Mouse (Mus musculus): ENCODE results near the gene Cdcp1. TPM values are rescaled to one million over a fixed set of nuclear protein-coding genes. Genes with fewer than 3 reads are reported as not detected.

The Cdcp1 gene
- total RNA-seq, 2 experiments from 2014 or later: 0.08 TPM; not detected in 1

GRCm38 (mm10) chr9:123158125-123158836, 57.6 kb downstream of the Cdcp1 start:
- Histone ChIP-seq H3K4me3 (no peak overlapping the region), H3K27ac (no peak overlapping the region)
- peak in 1 of 2 experiments; percentile 30 for DNase-seq (ENCODE audit: low spot score in 2 of 2)
- peak; percentile 72 for TF ChIP-seq CTCF (conservative IDR thresholded peaks at IDR 0.05)

GRCm38 (mm10) chr9:123157699-123158098, 58.1 kb downstream of the Cdcp1 start:
- TF ChIP-seq CTCF (conservative IDR thresholded peaks at IDR 0.05): no peak
- Histone ChIP-seq H3K4me3 (no peak overlapping the region), H3K27ac (0 out of 2 replicates have a peak overlapping the region, but pooled peaks have one; percentile 18)
- peak in 1 of 2 experiments; percentile 16 for DNase-seq (ENCODE audit: low spot score in 2 of 2)

GRCm38 (mm10) chr9:123156910-123157361, 58.9 kb downstream of the Cdcp1 start:
- H3K4me3 ChIP-seq: peak overlapping the region; percentile 41
- peak; percentile 19 to 38 for DNase-seq (ENCODE audit: low spot score in 2 of 2)
- no peak for TF ChIP-seq CTCF (conservative IDR thresholded peaks at IDR 0.05)
- H3K27ac ChIP-seq: peak overlapping the region; percentile 69

- H3K4me3 ChIP-seq: no peak overlapping the region
- no peak overlapping the region for H3K27ac ChIP-seq
- no peak for DNase-seq (ENCODE audit: low spot score in 2 of 2)
- TF ChIP-seq CTCF (conservative IDR thresholded peaks at IDR 0.05): no peak
These were observed 62.7 kb downstream of the Cdcp1 start for GRCm38 (mm10) chr9:123153121-123153520.

- no peak for TF ChIP-seq CTCF (conservative IDR thresholded peaks at IDR 0.05)
- DNase-seq (ENCODE audit: low spot score in 2 of 2): no peak
- no peak overlapping the region for H3K4me3 ChIP-seq
- no peak overlapping the region for H3K27ac ChIP-seq
These were observed 63.8 kb downstream of the Cdcp1 start for GRCm38 (mm10) chr9:123152026-123152425.

- H3K4me3 ChIP-seq: no peak overlapping the region
- H3K27ac ChIP-seq: no peak overlapping the region
- no peak for DNase-seq (ENCODE audit: low spot score in 2 of 2)
- TF ChIP-seq CTCF (conservative IDR thresholded peaks at IDR 0.05): no peak
These were observed 64.3 kb downstream of the Cdcp1 start for GRCm38 (mm10) chr9:123151561-123151960.

- DNase-seq (ENCODE audit: low spot score in 2 of 2): peak in 1 of 2 experiments; percentile 24
- Histone ChIP-seq H3K4me3 (no peak within 1 kb of the TSS), H3K27ac (peak within 1 kb of the TSS; percentile 10; the same call in 1 of the 2 replicates)
- TF ChIP-seq CTCF (conservative IDR thresholded peaks at IDR 0.05): no peak
These were observed 65.4 kb downstream of the Cdcp1 start, which contains the start of gene Clec3b for GRCm38 (mm10) chr9:123150241-123151020. TSS of gene Clec3b (plus strand) at chr9:123150946.

GRCm38 (mm10) chr9:123148430-123148829, 67.4 kb downstream of the Cdcp1 start:
- H3K4me3 ChIP-seq: no peak overlapping the region
- TF ChIP-seq CTCF (conservative IDR thresholded peaks at IDR 0.05): no peak
- no peak overlapping the region for H3K27ac ChIP-seq
- no peak for DNase-seq (ENCODE audit: low spot score in 2 of 2)

GRCm38 (mm10) chr9:123139887-123140614, 75.8 kb downstream of the Cdcp1 start:
- TF ChIP-seq CTCF (conservative IDR thresholded peaks at IDR 0.05): no peak
- Histone ChIP-seq H3K27ac (peak overlapping the region; percentile 39; the same call in 1 of the 2 replicates), H3K4me3 (no peak overlapping the region)
- no peak for DNase-seq (ENCODE audit: low spot score in 2 of 2)

- TF ChIP-seq CTCF (conservative IDR thresholded peaks at IDR 0.05): no peak
- DNase-seq (ENCODE audit: low spot score in 2 of 2): no peak
- Histone ChIP-seq H3K4me3 (no peak overlapping the region), H3K27ac (peak overlapping the region; percentile 39; the same call in 1 of the 2 replicates)
These were observed 76.9 kb downstream of the Cdcp1 start for GRCm38 (mm10) chr9:123138891-123139474.

GRCm38 (mm10) chr9:123136953-123137682, 78.7 kb downstream of the Cdcp1 start:
- TF ChIP-seq CTCF (conservative IDR thresholded peaks at IDR 0.05): no peak
- H3K27ac ChIP-seq: no peak overlapping the region
- no peak overlapping the region for H3K4me3 ChIP-seq
- DNase-seq (ENCODE audit: low spot score in 2 of 2): no peak

- H3K27ac ChIP-seq: no peak overlapping the region
- no peak for TF ChIP-seq CTCF (conservative IDR thresholded peaks at IDR 0.05)
- DNase-seq (ENCODE audit: low spot score in 2 of 2): no peak
- H3K4me3 ChIP-seq: no peak overlapping the region
These were observed 82.8 kb downstream of the Cdcp1 start for GRCm38 (mm10) chr9:123132994-123133393.
